Mouse (Mus musculus) kidney, adult 2 months (tissue): ENCODE results near the gene Mlip.
A peak's percentile ranks its signal among the peaks of the same experiment; 100 is the strongest.

Experiments used
- CTCF ChIP-seq: fragments of 200-500 bp; conservative IDR thresholded peaks from 2 replicates; pipeline ENCODE4 v1.5.1; 2011; ENCODE audit warnings: low read depth, mild to moderate bottlenecking, control low read depth, low read length, moderate library complexity, mixed read lengths; ENCODE audit not compliant: insufficient read depth, insufficient read length
- POLR2A ChIP-seq: fragments of 200-500 bp; IDR thresholded peaks from one replicate; pipeline ENCODE4 v1.6.1; 2011; ENCODE audit warnings: low read depth, low read length, control low read depth

DNA sequence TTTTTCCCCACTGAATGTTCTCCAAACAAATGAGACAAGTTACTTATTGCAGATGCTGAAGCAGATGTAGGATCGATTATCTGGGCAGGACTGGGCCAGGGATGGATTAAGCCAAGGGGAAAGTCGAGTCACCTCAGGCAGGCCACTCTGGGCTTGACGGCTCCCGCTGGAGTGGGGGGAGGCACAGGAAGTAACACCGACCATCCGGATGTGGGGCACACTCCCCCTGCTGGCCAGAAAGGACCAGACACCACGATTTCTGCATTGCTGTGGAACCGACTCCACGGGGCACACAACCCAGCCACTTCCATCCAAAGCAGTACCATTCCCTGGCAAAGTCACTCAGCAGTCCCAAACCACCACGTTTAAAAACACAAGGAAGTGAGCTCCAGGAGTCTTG lies 24.3 kb upstream of the Mlip start:
- TF ChIP-seq CTCF (peak; percentile 45; the same call in 1 of the 2 replicates), POLR2A (no peak)
